Mouse (Mus musculus): ENCODE data around the gene Gm43552. TPM values are rescaled to one million over a fixed set of nuclear protein-coding genes. Genes with fewer than 3 reads are reported as not detected.

Gm43552 gene
- polyA plus RNA-seq, 1 experiment from 2014 or later, result not detected

- WGBS, result 60% methylated on average over 2 of the region's 2 CpGs
- H3K36me3 ChIP-seq (ENCODE audit: insufficient read depth, low read length), result no peaks in the 10 kb centered on the region
- no peak overlapping the region for H3K27ac ChIP-seq (ENCODE audit: low read length)
- no peaks in the 10 kb centered on the region for H3K27me3 ChIP-seq (replicated peaks; ENCODE audit: insufficient read depth, low read length)
- TF ChIP-seq EP300 (IDR thresholded peaks at IDR 0.05), result no peak
- TF ChIP-seq CTCF (IDR thresholded peaks at IDR 0.05), result no peak
- H3K9ac ChIP-seq (replicated peaks; ENCODE audit: low read depth), result no peak overlapping the region
- no peak overlapping the region for H3K4me2 ChIP-seq (replicated peaks; ENCODE audit: low read depth, low read length)
- H3K9me3 ChIP-seq (ENCODE audit: low read length), result no peaks in the 10 kb centered on the region
- ATAC-seq (no peak), DNase-seq (ENCODE audit: low spot score) (no peak)
- no peaks in the 10 kb centered on the region for H3K4me1 ChIP-seq (ENCODE audit: insufficient read depth, low read depth, low read length)
- no peak overlapping the region for H3K4me3 ChIP-seq (ENCODE audit: low read depth, low read length)
Observed at GRCm38 (mm10) chr5:65475806-65476205, 16.8 kb downstream of the Gm43552 start.

GRCm38 (mm10) chr5:65469766-65470165 is 22.9 kb downstream of the Gm43552 start:
- no peaks in the 10 kb centered on the region for H3K4me1 ChIP-seq (ENCODE audit: insufficient read depth, low read depth, low read length)
- peaks cover 21% of the 10 kb centered on the region for H3K36me3 ChIP-seq (ENCODE audit: insufficient read depth, low read length)
- H3K27ac ChIP-seq (ENCODE audit: low read length), result no peak overlapping the region
- H3K9me3 ChIP-seq (ENCODE audit: low read length), result no peaks in the 10 kb centered on the region
- DNase-seq (ENCODE audit: low spot score) (peak; percentile 34), ATAC-seq (0 out of 2 replicates have a peak, but pooled peaks have one; percentile 32)
- no peak overlapping the region for H3K9ac ChIP-seq (replicated peaks; ENCODE audit: low read depth)
- WGBS, result 70% methylated on average over 6 of the region's 6 CpGs
- H3K4me3 ChIP-seq (ENCODE audit: low read depth, low read length), result no peak overlapping the region
- no peak for TF ChIP-seq EP300 (IDR thresholded peaks at IDR 0.05)
- no peak for TF ChIP-seq CTCF (IDR thresholded peaks at IDR 0.05)
- H3K4me2 ChIP-seq (replicated peaks; ENCODE audit: low read depth, low read length), result no peak overlapping the region
- H3K27me3 ChIP-seq (replicated peaks; ENCODE audit: insufficient read depth, low read length), result no peaks in the 10 kb centered on the region

- no peak for DNase-seq (ENCODE audit: low spot score)
- no peak for ATAC-seq
- peaks cover 21% of the 10 kb centered on the region for H3K36me3 ChIP-seq (ENCODE audit: insufficient read depth, low read length)
- H3K9ac ChIP-seq (replicated peaks; ENCODE audit: low read depth), result no peak overlapping the region
- no peak overlapping the region for H3K27ac ChIP-seq (ENCODE audit: low read length)
- no peak overlapping the region for H3K4me2 ChIP-seq (replicated peaks; ENCODE audit: low read depth, low read length)
- no peaks in the 10 kb centered on the region for H3K9me3 ChIP-seq (ENCODE audit: low read length)
- no peaks in the 10 kb centered on the region for H3K27me3 ChIP-seq (replicated peaks; ENCODE audit: insufficient read depth, low read length)
- no peak for TF ChIP-seq EP300 (IDR thresholded peaks at IDR 0.05)
- TF ChIP-seq CTCF (IDR thresholded peaks at IDR 0.05), result no peak
- no peak overlapping the region for H3K4me3 ChIP-seq (ENCODE audit: low read depth, low read length)
- H3K4me1 ChIP-seq (ENCODE audit: insufficient read depth, low read depth, low read length), result no peaks in the 10 kb centered on the region
- WGBS, result 59% methylated on average over 3 of the region's 3 CpGs
Observed at GRCm38 (mm10) chr5:65466911-65467310, 25.7 kb downstream of the Gm43552 start.

- no peak for ATAC-seq
- TF ChIP-seq EP300 (IDR thresholded peaks at IDR 0.05) (no peak), CTCF (IDR thresholded peaks at IDR 0.05) (no peak)
- no peaks in the 10 kb centered on the region for H3K27me3 ChIP-seq (replicated peaks; ENCODE audit: insufficient read depth, low read length)
- no peak for DNase-seq (ENCODE audit: low spot score)
- no peak overlapping the region for H3K27ac ChIP-seq (ENCODE audit: low read length)
- no peak overlapping the region for H3K4me2 ChIP-seq (replicated peaks; ENCODE audit: low read depth, low read length)
- H3K36me3 ChIP-seq (ENCODE audit: insufficient read depth, low read length), result 0 out of 2 replicates have a peak, but pooled peaks cover 1% of the 10 kb centered on the region
- H3K4me3 ChIP-seq (ENCODE audit: low read depth, low read length), result no peak overlapping the region
- H3K4me1 ChIP-seq (ENCODE audit: insufficient read depth, low read depth, low read length), result peaks cover 3% of the 10 kb centered on the region; the same call in 1 of the 2 replicates
- H3K9ac ChIP-seq (replicated peaks; ENCODE audit: low read depth), result no peak overlapping the region
- no peaks in the 10 kb centered on the region for H3K9me3 ChIP-seq (ENCODE audit: low read length)
- 86% methylated on average over 14 of the region's 14 CpGs for WGBS
Observed at GRCm38 (mm10) chr5:65460361-65460760, 32.3 kb downstream of the Gm43552 start.

GRCm38 (mm10) chr5:65459454-65459853 is 33.2 kb downstream of the Gm43552 start:
- no peaks in the 10 kb centered on the region for H3K36me3 ChIP-seq (ENCODE audit: insufficient read depth, low read length)
- no peaks in the 10 kb centered on the region for H3K27me3 ChIP-seq (replicated peaks; ENCODE audit: insufficient read depth, low read length)
- ATAC-seq (no peak), DNase-seq (ENCODE audit: low spot score) (no peak)
- H3K4me1 ChIP-seq (ENCODE audit: insufficient read depth, low read depth, low read length), result peaks cover 4% of the 10 kb centered on the region; the same call in 1 of the 2 replicates
- H3K4me3 ChIP-seq (ENCODE audit: low read depth, low read length), result no peak overlapping the region
- H3K27ac ChIP-seq (ENCODE audit: low read length), result no peak overlapping the region
- no peaks in the 10 kb centered on the region for H3K9me3 ChIP-seq (ENCODE audit: low read length)
- WGBS, result 60% methylated on average over 3 of the region's 3 CpGs
- no peak overlapping the region for H3K9ac ChIP-seq (replicated peaks; ENCODE audit: low read depth)
- H3K4me2 ChIP-seq (replicated peaks; ENCODE audit: low read depth, low read length), result no peak overlapping the region
- TF ChIP-seq EP300 (IDR thresholded peaks at IDR 0.05) (no peak), CTCF (IDR thresholded peaks at IDR 0.05) (no peak)

GRCm38 (mm10) chr5:65457846-65458245 is 34.8 kb downstream of the Gm43552 start:
- Histone ChIP-seq H3K4me3 (ENCODE audit: low read depth, low read length) (no peak overlapping the region), H3K4me1 (ENCODE audit: insufficient read depth, low read depth, low read length) (peaks cover 4% of the 10 kb centered on the region; the same call in 1 of the 2 replicates), H3K27ac (ENCODE audit: low read length) (peak overlapping the region; percentile 84), H3K4me2 (replicated peaks; ENCODE audit: low read depth, low read length) (no peak overlapping the region), H3K9me3 (ENCODE audit: low read length) (no peaks in the 10 kb centered on the region), H3K9ac (replicated peaks; ENCODE audit: low read depth) (no peak overlapping the region), H3K27me3 (replicated peaks; ENCODE audit: insufficient read depth, low read length) (no peaks in the 10 kb centered on the region), H3K36me3 (ENCODE audit: insufficient read depth, low read length) (no peaks in the 10 kb centered on the region)
- ATAC-seq, result peak; percentile 52
- peak; percentile 73 for DNase-seq (ENCODE audit: low spot score)
- no peak for TF ChIP-seq EP300 (IDR thresholded peaks at IDR 0.05)
- no peak for TF ChIP-seq CTCF (IDR thresholded peaks at IDR 0.05)
- WGBS, result 47% methylated on average over 5 of the region's 5 CpGs
